Mouse (Mus musculus) CD4-positive helper T cell, adult 2 months (primary cell): ENCODE data around the gene Zdhhc22.
A peak's percentile ranks its signal among the peaks of the same experiment; 100 is the strongest.

Source experiments
- DNase-seq: peaks from one replicate; pipeline ENCODE4 v3.0.0-alpha.2; 2012; ENCODE audit warnings: low read depth, missing footprints, low spot score

The Zdhhc22 gene

GRCm38 (mm10) chr12:86961589-86962344 is 28.5 kb downstream of the Zdhhc22 start:
- no peak for DNase-seq

GRCm38 (mm10) chr12:86960791-86961335 is 29.4 kb downstream of the Zdhhc22 start:
- DNase-seq, result no peak

GRCm38 (mm10) chr12:86960138-86960537 is 30.1 kb downstream of the Zdhhc22 start:
- DNase-seq, result no peak

GRCm38 (mm10) chr12:86959661-86960060 is 30.6 kb downstream of the Zdhhc22 start:
- no peak for DNase-seq

- DNase-seq, result no peak
Measured at GRCm38 (mm10) chr12:86958558-86958957, 31.7 kb downstream of the Zdhhc22 start.

GRCm38 (mm10) chr12:86955894-86956293 is 34.3 kb downstream of the Zdhhc22 start:
- no peak for DNase-seq

- no peak for DNase-seq
Measured at GRCm38 (mm10) chr12:86952331-86952850, 37.8 kb downstream of the Zdhhc22 start.

GRCm38 (mm10) chr12:86950961-86951360 is 39.3 kb downstream of the Zdhhc22 start:
- DNase-seq, result peak; percentile 24

GRCm38 (mm10) chr12:86950161-86950960 is 39.9 kb downstream of the Zdhhc22 start:
- DNase-seq, result peak; percentile 90

GRCm38 (mm10) chr12:86949501-86949900 is 40.7 kb downstream of the Zdhhc22 start:
- peak; percentile 85 for DNase-seq

GRCm38 (mm10) chr12:86948627-86949026 is 41.6 kb downstream of the Zdhhc22 start:
- DNase-seq, result peak; percentile 12

- DNase-seq, result no peak
Measured at GRCm38 (mm10) chr12:86947681-86948401, 42.4 kb downstream of the Zdhhc22 start.

GRCm38 (mm10) chr12:86946862-86947574 is 43.2 kb downstream of the Zdhhc22 start, which contains the start of gene Cipc:
TSS of gene Cipc (plus strand) at chr12:86947043.
- peak; percentile 99 for DNase-seq

- peak; percentile 38 for DNase-seq
Measured at GRCm38 (mm10) chr12:86946301-86946781, 43.9 kb downstream of the Zdhhc22 start.

GRCm38 (mm10) chr12:86945126-86945525 is 45.1 kb downstream of the Zdhhc22 start:
- DNase-seq, result peak; percentile 80

GRCm38 (mm10) chr12:86943421-86943820 is 46.8 kb downstream of the Zdhhc22 start:
- DNase-seq, result no peak

- DNase-seq, result peak; percentile 49
Measured at GRCm38 (mm10) chr12:86941734-86942486, 48.3 kb downstream of the Zdhhc22 start.

GRCm38 (mm10) chr12:86941173-86941572 is 49.1 kb downstream of the Zdhhc22 start:
- no peak for DNase-seq

- no peak for DNase-seq
Measured at GRCm38 (mm10) chr12:86938571-86938970, 51.7 kb downstream of the Zdhhc22 start.
